Mouse (Mus musculus) heart, postnatal 0 days (tissue): Measurements from ENCODE around the gene Rapgef1. TPM values are rescaled to one million over a fixed set of nuclear protein-coding genes. Genes with fewer than 3 reads are reported as not detected.

Source experiments
- ATAC-seq: fragments of 200-750 bp; cut with Nextera tagmentation; 2 replicates; pipeline ENCODE4 v1.8.0; 2017; ENCODE audit warnings: low read depth, moderate number of reproducible peaks, moderate library complexity; ENCODE audit not compliant: insufficient read depth
- DNase-seq: peaks from one replicate; pipeline ENCODE4 v3.0.0-alpha.2; 2016; ENCODE audit warnings: low spot score
- H3K27ac ChIP-seq: fragments of 300-500 bp; sonication (generic); 2 replicates; pipeline ENCODE4 v1.5.1; 2014; ENCODE audit warnings: low read depth, mild to moderate bottlenecking
- H3K27me3 ChIP-seq: fragments of 300-500 bp; sonication (generic); 2 replicates; pipeline ENCODE4 v1.6.1; 2014; ENCODE audit warnings: low read length, mixed read lengths; ENCODE audit not compliant: control insufficient read depth, insufficient read depth
- H3K36me3 ChIP-seq: fragments of 300-500 bp; sonication (generic); replicated peaks from 2 replicates; pipeline ENCODE4 v1.6.1; 2014; ENCODE audit warnings: low read length, mixed read lengths; ENCODE audit not compliant: control insufficient read depth, insufficient read depth
- H3K4me1 ChIP-seq: fragments of 300-500 bp; sonication (generic); 2 replicates; pipeline ENCODE4 v1.6.1; 2014; ENCODE audit warnings: antibody characterized with exemption; ENCODE audit not compliant: control insufficient read depth, insufficient read depth
- H3K4me2 ChIP-seq: fragments of 300-500 bp; sonication (generic); 2 replicates; pipeline ENCODE4 v1.6.1; 2014; ENCODE audit warnings: low read depth, mild to moderate bottlenecking, low read length, moderate library complexity
- H3K4me3 ChIP-seq: fragments of 300-500 bp; sonication (generic); 2 replicates; pipeline ENCODE4 v1.5.1; 2014; ENCODE audit warnings: low read depth, low read length
- H3K9ac ChIP-seq: fragments of 300-500 bp; sonication (generic); replicated peaks from 2 replicates; pipeline ENCODE4 v1.6.1; 2014; ENCODE audit warnings: low read depth, low read length, mixed read lengths
- H3K9me3 ChIP-seq: fragments of 300-500 bp; sonication (generic); replicated peaks from 2 replicates; pipeline ENCODE4 v1.6.1; 2016; ENCODE audit warnings: low read length; ENCODE audit not compliant: control insufficient read depth
- CTCF ChIP-seq: IDR thresholded peaks from 2 replicates; pipeline ENCODE4 v1.5.1; 2016; ENCODE audit warnings: antibody characterized with exemption, control low read depth, low read depth
- EP300 ChIP-seq: IDR thresholded peaks from 2 replicates; pipeline ENCODE4 v1.6.1; 2016; ENCODE audit warnings: antibody characterized with exemption, low read depth
- WGBS: fragments of 180-500 bp; shearing (Covaris S2); extraction: QIAGEN DNeasy Blood & Tissue Kit; methylation state at CpG from one replicate; pipeline ENCODE4 v1.1.7; 2014; 5-methylcytosine and 5-hydroxymethylcytosine counted together
- polyA plus RNA-seq: library from polyadenylated mRNA; unstranded; fragments of >200 nt; fragmentation: Nextera tagmentation; extraction: Ambion mirVana; gene quantifications from 2 replicates; pipeline ENCODE4 v1.2.1, GENCODE M21; 2015
- total RNA-seq: library from RNA; depleted of rRNA; stranded (reverse); fragments of >200 nt; gene quantifications from 2 replicates; pipeline ENCODE4 v1.2.3, GENCODE M21; 2014; ENCODE audit warnings: low replicate concordance

The Rapgef1 gene
- total and polyA plus RNA-seq, 2 experiments from 2014 or later = 9.0 to 47.6 TPM

DNA sequence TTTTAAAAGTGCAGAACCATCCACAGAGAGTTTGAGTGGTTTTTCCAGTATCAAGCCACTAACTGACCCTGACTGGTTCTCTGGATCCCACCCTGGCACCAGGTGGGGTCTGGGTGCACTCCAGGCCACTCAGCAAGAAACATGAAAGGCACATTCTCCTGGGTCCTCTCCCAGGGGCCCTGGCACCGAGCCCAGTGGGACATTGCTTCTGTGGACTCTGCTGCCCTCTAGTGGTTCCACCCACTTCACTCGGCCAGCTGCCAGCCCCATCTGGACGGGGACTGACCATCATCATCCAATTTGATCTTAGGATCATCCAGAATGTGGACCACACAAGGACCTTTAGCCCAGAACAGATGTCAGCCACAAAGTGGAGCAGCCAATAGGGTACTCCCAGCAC, 15.6 kb upstream of the Rapgef1 start:
- Histone ChIP-seq H3K27me3 (0 out of 2 replicates have a peak, but pooled peaks cover 3% of the 10 kb centered on the region), H3K4me1 (no peaks in the 10 kb centered on the region), H3K9ac (no peak overlapping the region), H3K36me3 (no peaks in the 10 kb centered on the region), H3K4me3 (no peak overlapping the region), H3K4me2 (no peak overlapping the region), H3K9me3 (no peaks in the 10 kb centered on the region), H3K27ac (no peak overlapping the region)
- DNase-seq (peak; percentile 56), ATAC-seq (no peak)
- peak; percentile 94 for TF ChIP-seq CTCF
- no peak for TF ChIP-seq EP300
- 0% methylated on average over 3 of the region's 3 CpGs for WGBS

DNA sequence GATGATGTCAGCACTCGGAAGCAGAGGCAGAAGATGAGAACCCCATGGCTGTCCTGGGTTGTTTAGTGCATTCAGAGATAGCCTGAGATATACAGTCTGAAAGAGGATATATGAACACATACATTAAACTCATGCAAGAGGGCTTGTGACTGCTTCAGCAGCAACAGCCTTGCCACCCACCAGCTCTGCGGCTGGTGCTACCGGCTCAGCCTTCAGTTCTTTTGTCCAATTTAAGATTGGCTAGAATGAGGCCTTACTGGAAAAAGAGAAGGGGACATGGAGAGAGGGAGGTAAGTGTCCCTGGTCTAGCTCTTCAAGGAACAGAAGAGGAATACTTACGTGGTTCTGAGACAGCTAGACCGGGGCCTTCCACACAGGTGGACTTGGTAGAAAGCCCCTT, 13.9 kb upstream of the Rapgef1 start:
- no peak overlapping the region for H3K27ac ChIP-seq
- H3K4me1 ChIP-seq = no peaks in the 10 kb centered on the region
- 89% methylated on average over 5 of the region's 5 CpGs for WGBS
- H3K36me3 ChIP-seq = no peaks in the 10 kb centered on the region
- no peak overlapping the region for H3K9ac ChIP-seq
- H3K27me3 ChIP-seq = no peaks in the 10 kb centered on the region
- no peak overlapping the region for H3K4me2 ChIP-seq
- no peak for TF ChIP-seq EP300
- TF ChIP-seq CTCF = no peak
- H3K4me3 ChIP-seq = no peak overlapping the region
- DNase-seq (no peak), ATAC-seq (no peak)
- no peaks in the 10 kb centered on the region for H3K9me3 ChIP-seq

DNA sequence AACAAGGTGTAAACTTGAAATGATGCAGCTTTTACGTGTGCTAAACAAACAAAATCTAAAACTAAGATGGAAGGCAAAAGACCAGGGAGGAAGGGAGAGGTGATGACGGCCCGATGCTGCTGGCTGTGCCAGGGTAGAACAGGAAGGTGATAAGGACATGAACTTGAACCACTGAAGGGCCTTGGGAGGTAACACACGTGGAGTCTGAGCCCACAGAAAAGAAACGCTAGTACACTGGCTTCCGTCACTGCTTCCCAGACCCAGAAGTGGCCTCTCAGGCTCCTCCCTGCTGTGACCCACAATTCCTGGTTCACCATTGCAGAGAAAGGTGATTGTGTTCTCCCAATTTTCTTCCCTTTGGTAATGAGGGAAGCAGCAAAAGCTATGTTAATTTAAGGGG, 13.1 kb upstream of the Rapgef1 start:
- DNase-seq = no peak
- Histone ChIP-seq H3K4me3 (no peak overlapping the region), H3K27ac (no peak overlapping the region), H3K9me3 (no peaks in the 10 kb centered on the region), H3K27me3 (no peaks in the 10 kb centered on the region), H3K4me2 (no peak overlapping the region), H3K9ac (no peak overlapping the region), H3K4me1 (no peaks in the 10 kb centered on the region), H3K36me3 (no peaks in the 10 kb centered on the region)
- 18% methylated on average over 6 of the region's 6 CpGs for WGBS
- ATAC-seq = no peak
- TF ChIP-seq CTCF (no peak), EP300 (no peak)

DNA sequence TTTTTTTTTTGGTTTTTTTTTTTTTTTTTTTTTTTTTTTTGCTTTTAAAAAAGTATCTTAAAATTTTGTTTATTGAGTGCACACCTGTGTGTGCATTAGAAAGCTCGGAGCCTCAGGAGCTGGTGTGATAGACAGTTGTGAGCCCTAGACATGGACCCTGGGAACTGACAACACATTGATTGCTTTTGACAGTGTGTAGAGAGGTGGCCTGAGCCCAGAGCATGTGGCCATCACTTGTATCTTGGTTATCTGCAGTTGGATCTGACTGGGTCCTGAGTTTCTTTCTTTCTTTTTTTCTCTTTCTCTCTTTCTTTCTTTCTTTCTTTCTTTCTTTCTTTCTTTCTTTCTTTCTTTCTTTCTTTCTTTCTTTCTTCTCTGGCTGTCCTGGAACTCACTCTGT, 2.2 kb upstream of the Rapgef1 start:
- H3K27ac ChIP-seq = no peak overlapping the region
- no peaks in the 10 kb centered on the region for H3K9me3 ChIP-seq
- H3K36me3 ChIP-seq = no peaks in the 10 kb centered on the region
- ATAC-seq (no peak), DNase-seq (no peak)
- H3K4me2 ChIP-seq = no peak overlapping the region
- peaks cover 19% of the 10 kb centered on the region for H3K4me1 ChIP-seq
- WGBS = 92% methylated on average over 1 of the region's 1 CpGs
- no peak for TF ChIP-seq CTCF
- TF ChIP-seq EP300 = no peak
- H3K27me3 ChIP-seq = no peaks in the 10 kb centered on the region
- no peak overlapping the region for H3K9ac ChIP-seq
- H3K4me3 ChIP-seq = no peak overlapping the region

DNA sequence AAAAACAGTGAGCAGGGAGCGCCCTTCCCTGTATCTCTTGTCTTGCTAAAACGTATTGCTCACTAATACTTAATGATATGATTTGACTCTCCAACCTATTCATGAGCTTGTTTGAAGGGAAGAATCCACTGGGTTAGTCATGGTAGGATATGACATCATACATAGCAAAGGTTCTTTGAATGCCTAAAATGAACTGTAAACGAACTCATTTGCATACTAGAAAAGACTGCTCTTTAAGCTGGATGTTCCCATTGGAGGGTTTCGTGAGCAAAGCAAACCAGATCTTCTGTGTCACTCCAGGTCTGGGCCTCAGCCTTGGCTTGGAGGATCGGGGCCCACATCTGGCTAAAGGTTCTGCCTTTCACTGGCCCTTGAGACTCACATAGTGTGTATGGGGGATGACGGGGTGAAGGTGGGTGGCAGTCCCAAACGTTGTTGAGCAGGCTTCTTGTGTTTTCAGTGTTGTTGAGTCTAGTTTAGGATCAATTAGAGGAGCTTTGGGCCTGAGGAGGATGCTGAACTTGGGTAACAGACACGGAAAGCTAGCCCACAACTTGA, 515 bp upstream of the Rapgef1 start:
- Histone ChIP-seq H3K4me1 (peaks cover 25% of the 10 kb centered on the region), H3K36me3 (no peaks in the 10 kb centered on the region), H3K9me3 (no peaks in the 10 kb centered on the region), H3K9ac (no peak overlapping the region), H3K4me3 (no peak overlapping the region), H3K27me3 (no peaks in the 10 kb centered on the region), H3K27ac (no peak overlapping the region), H3K4me2 (no peak overlapping the region; the same call in 1 of the 2 replicates)
- 56% methylated on average over 8 of the region's 8 CpGs for WGBS
- TF ChIP-seq EP300 = no peak
- no peak for TF ChIP-seq CTCF
- DNase-seq (no peak), ATAC-seq (no peak)

DNA sequence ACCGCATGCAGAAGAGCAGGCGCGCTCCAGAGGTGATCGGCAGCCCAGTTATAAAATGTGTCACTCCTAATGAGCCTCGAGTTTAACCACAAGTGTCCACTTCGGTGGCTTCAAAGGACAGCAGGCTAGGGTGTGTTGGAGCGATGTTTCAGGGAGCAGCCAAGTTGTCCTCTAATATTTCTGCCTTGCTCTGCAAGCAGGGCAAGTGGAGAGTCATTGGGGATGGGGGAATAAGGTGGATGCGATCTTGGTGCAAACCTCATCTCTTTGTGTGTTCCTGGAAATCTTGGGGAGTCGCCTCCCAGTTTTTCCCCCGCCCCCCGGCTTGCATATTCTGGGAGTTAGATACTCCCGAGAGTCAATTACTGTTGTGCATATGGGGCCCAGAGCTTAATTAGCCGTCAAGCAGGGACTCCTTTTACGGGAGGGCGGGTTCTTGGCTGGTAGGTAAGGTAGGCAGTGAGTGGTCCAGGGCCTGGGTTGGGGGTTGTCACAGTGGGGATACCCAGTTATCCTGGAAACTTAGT, 844 bp downstream of the Rapgef1 start:
- peak overlapping the region; percentile 80 for H3K9ac ChIP-seq
- no peaks in the 10 kb centered on the region for H3K9me3 ChIP-seq
- peak overlapping the region; percentile 79 for H3K4me2 ChIP-seq
- peak overlapping the region; percentile 75 for H3K27ac ChIP-seq
- WGBS = 3% methylated on average over 15 of the region's 15 CpGs
- no peaks in the 10 kb centered on the region for H3K27me3 ChIP-seq
- H3K4me3 ChIP-seq = peak overlapping the region; percentile 63
- no peaks in the 10 kb centered on the region for H3K36me3 ChIP-seq
- peak; percentile 26 for DNase-seq
- ATAC-seq = peak; percentile 15
- H3K4me1 ChIP-seq = peaks cover 38% of the 10 kb centered on the region
- TF ChIP-seq CTCF (no peak), EP300 (no peak)
